Mouse (Mus musculus) adrenal gland, postnatal 25 days (tissue): ENCODE measurements around the gene Lrp8. TPM values are rescaled to one million over a fixed set of nuclear protein-coding genes. Genes with fewer than 3 reads are reported as not detected.

Experiments used
- DNase-seq: peaks from one replicate; pipeline ENCODE4 v3.0.0; 2021; ENCODE audit warnings: mixed read lengths
- total RNA-seq: library from RNA; stranded (reverse); gene quantifications from 2 replicates; pipeline ENCODE4 v1.2.3, GENCODE M21; 2021

Lrp8 gene
- total RNA-seq, 1 experiment from 2014 or later: 10.0 TPM

- DNase-seq: no peak
Measured at GRCm38 (mm10) chr4:107808655-107809054, 6.6 kb downstream of the Lrp8 start.

GRCm38 (mm10) chr4:107811006-107811405, 8.9 kb downstream of the Lrp8 start:
- no peak for DNase-seq

- no peak for DNase-seq
Measured at GRCm38 (mm10) chr4:107811716-107812330, 9.8 kb downstream of the Lrp8 start.

GRCm38 (mm10) chr4:107812336-107812735, 10.3 kb downstream of the Lrp8 start:
- DNase-seq: no peak

- no peak for DNase-seq
Measured at GRCm38 (mm10) chr4:107816459-107816858, 14.4 kb downstream of the Lrp8 start.

- DNase-seq: no peak
Measured at GRCm38 (mm10) chr4:107817463-107817862, 15.4 kb downstream of the Lrp8 start.

- no peak for DNase-seq
Measured at GRCm38 (mm10) chr4:107819990-107820719, 18.1 kb downstream of the Lrp8 start.

GRCm38 (mm10) chr4:107820856-107821619, 19.0 kb downstream of the Lrp8 start:
- no peak for DNase-seq

- DNase-seq: no peak
Measured at GRCm38 (mm10) chr4:107822936-107823411, 20.9 kb downstream of the Lrp8 start.

- DNase-seq: no peak
Measured at GRCm38 (mm10) chr4:107823511-107823910, 21.4 kb downstream of the Lrp8 start.

- DNase-seq: peak; percentile 36
Measured at GRCm38 (mm10) chr4:107828727-107829218, 26.7 kb downstream of the Lrp8 start.

- no peak for DNase-seq
Measured at GRCm38 (mm10) chr4:107829675-107830074, 27.6 kb downstream of the Lrp8 start.

- DNase-seq: no peak
Measured at GRCm38 (mm10) chr4:107830189-107830588, 28.1 kb downstream of the Lrp8 start.

GRCm38 (mm10) chr4:107830821-107831221, 28.8 kb downstream of the Lrp8 start:
- no peak for DNase-seq

- DNase-seq: no peak
Measured at GRCm38 (mm10) chr4:107831678-107832077, 29.6 kb downstream of the Lrp8 start.

- no peak for DNase-seq
Measured at GRCm38 (mm10) chr4:107833525-107833924, 31.5 kb downstream of the Lrp8 start.

- DNase-seq: no peak
Measured at GRCm38 (mm10) chr4:107834643-107835314, 32.7 kb downstream of the Lrp8 start.

GRCm38 (mm10) chr4:107835508-107835909, 33.4 kb downstream of the Lrp8 start:
- no peak for DNase-seq

GRCm38 (mm10) chr4:107836758-107837157, 34.7 kb downstream of the Lrp8 start:
- DNase-seq: peak; percentile 56

GRCm38 (mm10) chr4:107837910-107838309, 35.8 kb downstream of the Lrp8 start:
- DNase-seq: no peak

GRCm38 (mm10) chr4:107843687-107844086, 41.6 kb downstream of the Lrp8 start:
- DNase-seq: no peak

GRCm38 (mm10) chr4:107844971-107845370, 42.9 kb downstream of the Lrp8 start:
- peak; percentile 80 for DNase-seq
